Mouse (Mus musculus): Measurements from ENCODE around the gene Carmil1. TPM values are rescaled to one million over a fixed set of nuclear protein-coding genes. Genes with fewer than 3 reads are reported as not detected.

The Carmil1 gene
- total and polyA plus RNA-seq, 3 experiments: 1.2 to 6.9 (median 4.4) TPM

DNA sequence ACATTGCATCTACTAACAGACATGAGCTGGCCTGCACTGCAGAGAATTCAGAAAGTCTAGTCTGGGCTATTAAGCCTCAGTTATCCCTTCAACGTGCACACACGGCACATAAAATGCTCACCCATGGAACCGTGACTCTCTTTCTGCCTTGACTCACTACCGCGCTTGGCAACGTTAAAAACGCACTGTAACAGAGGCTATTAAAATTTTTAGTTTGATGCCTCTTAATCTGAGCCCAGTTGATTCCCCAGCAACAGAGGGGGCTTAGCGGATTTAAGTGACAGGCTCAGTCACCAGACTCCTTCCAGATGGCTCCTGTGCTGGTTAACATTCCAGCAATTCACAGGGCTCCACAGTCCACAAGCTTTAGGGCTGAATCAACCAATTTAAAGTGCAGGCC is 213.0 kb downstream of the Carmil1 start:
- Histone ChIP-seq H3K4me3 (no peak overlapping the region), H3K36me3 (ENCODE audit: control insufficient read depth, insufficient read depth, low read length) (no peaks in the 10 kb centered on the region), H3K4me1 (ENCODE audit: control insufficient read depth, insufficient read depth, low read length) (no peaks in the 10 kb centered on the region), H3K27ac (no peak overlapping the region), H3K27me3 (ENCODE audit: control insufficient read depth, insufficient read depth, low read length) (no peaks in the 10 kb centered on the region), H3K79me2 (replicated peaks; ENCODE audit: control insufficient read depth, insufficient read depth, low read length) (no peaks in the 10 kb centered on the region), H3K9ac (ENCODE audit: low read depth, low read length) (no peak overlapping the region)
- WGBS: 95% methylated on average over 8 of the region's 8 CpGs
- intact Hi-C loops (cut with DNase I): no loop called here
- TF ChIP-seq EP300 (IDR thresholded peaks at IDR 0.05; ENCODE audit: insufficient read depth, low read depth, low read length) (no peak), CTCF (IDR thresholded peaks at IDR 0.05) (no peak), POLR2A (IDR thresholded peaks at IDR 0.05; ENCODE audit: insufficient read depth, low read depth, low read length) (no peak)
- no peak for DNase-seq

DNA sequence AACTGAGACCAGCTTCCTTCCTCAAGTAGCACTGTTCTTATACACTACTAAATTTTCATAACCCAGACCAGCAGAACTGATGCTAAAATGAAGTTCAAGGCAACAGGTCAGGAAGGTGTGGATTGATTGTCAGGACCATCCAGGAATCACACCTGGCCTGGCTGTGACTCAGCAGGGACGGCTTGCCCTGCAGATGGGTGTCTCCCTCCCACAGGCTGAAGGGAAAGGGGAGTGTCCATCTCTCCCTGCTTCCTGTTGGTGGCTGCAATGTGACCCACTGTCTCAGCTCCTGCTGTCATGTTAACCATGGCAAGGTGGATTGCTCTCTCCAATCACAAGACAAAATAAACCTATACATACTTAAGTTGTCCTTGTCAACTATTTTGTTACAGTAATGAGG is 215.1 kb downstream of the Carmil1 start:
- TF ChIP-seq EP300 (IDR thresholded peaks at IDR 0.05; ENCODE audit: insufficient read depth, low read depth, low read length) (no peak), CTCF (IDR thresholded peaks at IDR 0.05) (no peak), POLR2A (IDR thresholded peaks at IDR 0.05; ENCODE audit: insufficient read depth, low read depth, low read length) (no peak)
- 52% methylated on average over 1 of the region's 1 CpGs for WGBS
- intact Hi-C loops (cut with DNase I): no loop called here

DNA sequence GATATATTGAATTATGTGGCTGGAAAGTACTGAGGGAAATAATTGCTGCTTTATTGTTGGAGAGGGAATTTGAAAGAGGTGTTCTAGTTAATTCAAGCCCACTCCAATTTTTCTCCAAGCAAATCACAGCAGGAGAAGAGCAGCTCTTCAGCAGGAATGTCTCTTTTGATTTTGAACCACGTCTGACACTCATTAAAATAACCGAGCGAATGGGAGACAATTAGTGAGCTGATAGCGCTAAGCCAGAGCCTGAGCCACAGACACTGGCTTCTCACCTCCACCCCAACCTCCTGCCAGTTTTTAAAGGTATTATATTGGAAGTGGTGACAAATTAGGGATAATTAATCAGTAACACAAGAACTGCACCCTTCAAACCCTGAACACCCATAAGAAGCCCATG is 217.8 kb downstream of the Carmil1 start:
- Histone ChIP-seq H3K27ac (no peak overlapping the region), H3K36me3 (ENCODE audit: control insufficient read depth, insufficient read depth, low read length) (no peaks in the 10 kb centered on the region), H3K4me1 (ENCODE audit: control insufficient read depth, insufficient read depth, low read length) (no peaks in the 10 kb centered on the region), H3K4me3 (no peak overlapping the region), H3K27me3 (ENCODE audit: control insufficient read depth, insufficient read depth, low read length) (no peaks in the 10 kb centered on the region), H3K9ac (ENCODE audit: low read depth, low read length) (no peak overlapping the region), H3K79me2 (replicated peaks; ENCODE audit: control insufficient read depth, insufficient read depth, low read length) (no peaks in the 10 kb centered on the region)
- 71% methylated on average over 4 of the region's 4 CpGs for WGBS
- DNase-seq: no peak
- TF ChIP-seq POLR2A (IDR thresholded peaks at IDR 0.05; ENCODE audit: insufficient read depth, low read depth, low read length) (no peak), CTCF (IDR thresholded peaks at IDR 0.05) (no peak), EP300 (IDR thresholded peaks at IDR 0.05; ENCODE audit: insufficient read depth, low read depth, low read length) (no peak)
- intact Hi-C loops (cut with DNase I): no loop called here

More for the DNA sequence above, 215.1 kb downstream of the Carmil1 start:
- no peaks in the 10 kb centered on the region for H3K27me3 ChIP-seq (ENCODE audit: control insufficient read depth, insufficient read depth, low read length)
- DNase-seq: no peak
- no peak overlapping the region for H3K9ac ChIP-seq (ENCODE audit: low read depth, low read length)
- no peaks in the 10 kb centered on the region for H3K79me2 ChIP-seq (replicated peaks; ENCODE audit: control insufficient read depth, insufficient read depth, low read length)
- H3K27ac ChIP-seq: no peak overlapping the region
- H3K4me1 ChIP-seq (ENCODE audit: control insufficient read depth, insufficient read depth, low read length): no peaks in the 10 kb centered on the region
- no peaks in the 10 kb centered on the region for H3K36me3 ChIP-seq (ENCODE audit: control insufficient read depth, insufficient read depth, low read length)
- no peak overlapping the region for H3K4me3 ChIP-seq

DNA sequence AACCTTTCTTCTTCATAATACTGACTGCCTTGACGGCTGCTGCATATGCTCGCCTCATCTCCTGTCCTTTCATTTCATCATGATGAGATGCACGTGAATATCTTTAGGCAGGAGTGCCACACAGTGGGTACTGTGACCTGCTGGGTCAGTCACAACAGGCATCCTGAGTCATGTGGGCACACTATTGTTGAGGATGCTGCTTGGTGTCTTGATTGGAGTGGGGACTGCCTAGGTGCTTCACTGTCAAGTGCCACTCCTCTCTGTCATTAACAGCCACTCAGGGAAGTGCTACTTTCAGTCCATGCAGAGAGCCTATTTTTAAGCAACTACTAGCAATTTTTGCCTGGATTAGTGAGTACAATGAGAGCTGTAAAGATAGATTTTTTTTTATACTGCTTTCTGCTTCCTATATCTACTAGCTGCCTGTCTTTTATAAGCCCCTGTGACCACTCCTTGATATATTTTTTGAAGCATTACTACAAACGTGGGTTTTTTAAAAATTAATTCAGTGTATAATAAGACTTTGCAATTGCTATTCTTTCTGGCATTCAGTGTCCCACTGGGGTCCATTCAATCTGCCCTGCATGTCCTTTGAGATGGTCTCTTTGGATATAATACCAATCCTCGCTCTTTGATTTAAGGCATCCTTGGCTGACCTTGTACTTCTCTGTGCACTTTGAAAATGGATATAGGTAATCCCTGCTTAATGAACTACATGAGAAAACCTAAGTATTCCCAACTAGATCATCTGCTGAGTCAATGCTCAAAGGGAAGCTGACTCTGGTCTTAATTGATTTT is 225.3 kb downstream of the Carmil1 start:
- no peaks in the 10 kb centered on the region for H3K79me2 ChIP-seq (replicated peaks; ENCODE audit: control insufficient read depth, insufficient read depth, low read length)
- intact Hi-C loops (cut with DNase I): no loop called here
- no peaks in the 10 kb centered on the region for H3K36me3 ChIP-seq (ENCODE audit: control insufficient read depth, insufficient read depth, low read length)
- WGBS: 83% methylated on average over 5 of the region's 5 CpGs
- H3K4me3 ChIP-seq: no peak overlapping the region
- H3K27me3 ChIP-seq (ENCODE audit: control insufficient read depth, insufficient read depth, low read length): no peaks in the 10 kb centered on the region
- no peak for DNase-seq
- TF ChIP-seq CTCF (IDR thresholded peaks at IDR 0.05) (no peak), POLR2A (IDR thresholded peaks at IDR 0.05; ENCODE audit: insufficient read depth, low read depth, low read length) (no peak), EP300 (IDR thresholded peaks at IDR 0.05; ENCODE audit: insufficient read depth, low read depth, low read length) (no peak)
- no peak overlapping the region for H3K27ac ChIP-seq
- H3K9ac ChIP-seq (ENCODE audit: low read depth, low read length): no peak overlapping the region
- no peaks in the 10 kb centered on the region for H3K4me1 ChIP-seq (ENCODE audit: control insufficient read depth, insufficient read depth, low read length)

DNA sequence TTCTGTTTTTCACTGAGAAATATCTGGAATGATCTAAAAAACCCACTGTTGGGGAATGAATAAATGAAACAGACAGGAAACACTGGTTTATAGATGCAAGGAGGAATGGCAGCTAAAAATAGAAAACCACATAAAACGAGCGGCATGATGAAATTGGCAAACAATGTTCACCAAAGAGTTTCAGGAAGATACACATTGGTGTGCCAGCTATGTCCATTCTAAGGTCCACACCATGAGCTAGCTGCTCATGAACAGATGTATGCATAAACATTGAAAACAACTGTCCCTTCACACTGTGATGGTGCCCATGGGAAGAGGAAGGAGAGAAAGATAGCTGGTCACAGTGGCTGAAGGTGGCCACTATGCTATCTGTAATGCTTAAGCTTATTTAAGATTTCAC is 229.1 kb downstream of the Carmil1 start:
- DNase-seq: no peak
- intact Hi-C loops (cut with DNase I): no loop called here
- Histone ChIP-seq H3K4me1 (ENCODE audit: control insufficient read depth, insufficient read depth, low read length) (no peaks in the 10 kb centered on the region), H3K27me3 (ENCODE audit: control insufficient read depth, insufficient read depth, low read length) (no peaks in the 10 kb centered on the region), H3K27ac (no peak overlapping the region), H3K79me2 (replicated peaks; ENCODE audit: control insufficient read depth, insufficient read depth, low read length) (no peaks in the 10 kb centered on the region), H3K4me3 (no peak overlapping the region), H3K9ac (ENCODE audit: low read depth, low read length) (no peak overlapping the region), H3K36me3 (ENCODE audit: control insufficient read depth, insufficient read depth, low read length) (no peaks in the 10 kb centered on the region)
- no peak for TF ChIP-seq EP300 (IDR thresholded peaks at IDR 0.05; ENCODE audit: insufficient read depth, low read depth, low read length)
- TF ChIP-seq POLR2A (IDR thresholded peaks at IDR 0.05; ENCODE audit: insufficient read depth, low read depth, low read length): no peak
- no peak for TF ChIP-seq CTCF (IDR thresholded peaks at IDR 0.05)
- WGBS: 24% methylated on average over 2 of the region's 2 CpGs

DNA sequence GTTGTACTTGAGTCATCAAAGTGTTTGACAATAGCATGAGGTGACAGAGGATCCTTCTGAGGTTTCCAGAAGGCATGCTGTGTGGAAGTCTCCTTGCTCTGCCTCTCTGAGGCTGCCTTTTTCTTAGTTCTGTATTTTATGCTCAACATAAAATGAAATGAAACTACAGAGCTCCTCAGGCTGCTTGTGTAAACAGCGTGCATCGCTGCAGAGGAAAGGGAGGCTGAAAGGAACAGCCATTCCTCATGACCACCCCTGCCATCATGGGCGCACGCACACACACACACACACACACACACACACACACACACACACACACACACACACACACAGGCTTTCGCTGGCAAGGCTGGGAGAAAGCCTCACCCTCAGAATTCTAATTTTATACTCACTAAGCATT is 230.3 kb downstream of the Carmil1 start:
- H3K9ac ChIP-seq (ENCODE audit: low read depth, low read length): no peak overlapping the region
- no peaks in the 10 kb centered on the region for H3K79me2 ChIP-seq (replicated peaks; ENCODE audit: control insufficient read depth, insufficient read depth, low read length)
- H3K27me3 ChIP-seq (ENCODE audit: control insufficient read depth, insufficient read depth, low read length): no peaks in the 10 kb centered on the region
- no peak overlapping the region for H3K27ac ChIP-seq
- WGBS: 68% methylated on average over 5 of the region's 5 CpGs
- DNase-seq: no peak
- H3K4me1 ChIP-seq (ENCODE audit: control insufficient read depth, insufficient read depth, low read length): no peaks in the 10 kb centered on the region
- intact Hi-C loops (cut with DNase I): no loop called here
- H3K4me3 ChIP-seq: no peak overlapping the region
- TF ChIP-seq POLR2A (IDR thresholded peaks at IDR 0.05; ENCODE audit: insufficient read depth, low read depth, low read length): no peak
- TF ChIP-seq CTCF (IDR thresholded peaks at IDR 0.05): no peak
- no peak for TF ChIP-seq EP300 (IDR thresholded peaks at IDR 0.05; ENCODE audit: insufficient read depth, low read depth, low read length)
- no peaks in the 10 kb centered on the region for H3K36me3 ChIP-seq (ENCODE audit: control insufficient read depth, insufficient read depth, low read length)
